Mouse (Mus musculus) hindlimb bud, embryonic 11.5 days (tissue): ENCODE results near the gene Map3k6.

Experiments
- DNase-seq: peaks from one replicate; pipeline ENCODE4 v3.0.0-alpha.2; 2012; ENCODE audit warnings: low read depth, low spot score; ENCODE audit errors: extremely low spot score

Map3k6 gene

DNA sequence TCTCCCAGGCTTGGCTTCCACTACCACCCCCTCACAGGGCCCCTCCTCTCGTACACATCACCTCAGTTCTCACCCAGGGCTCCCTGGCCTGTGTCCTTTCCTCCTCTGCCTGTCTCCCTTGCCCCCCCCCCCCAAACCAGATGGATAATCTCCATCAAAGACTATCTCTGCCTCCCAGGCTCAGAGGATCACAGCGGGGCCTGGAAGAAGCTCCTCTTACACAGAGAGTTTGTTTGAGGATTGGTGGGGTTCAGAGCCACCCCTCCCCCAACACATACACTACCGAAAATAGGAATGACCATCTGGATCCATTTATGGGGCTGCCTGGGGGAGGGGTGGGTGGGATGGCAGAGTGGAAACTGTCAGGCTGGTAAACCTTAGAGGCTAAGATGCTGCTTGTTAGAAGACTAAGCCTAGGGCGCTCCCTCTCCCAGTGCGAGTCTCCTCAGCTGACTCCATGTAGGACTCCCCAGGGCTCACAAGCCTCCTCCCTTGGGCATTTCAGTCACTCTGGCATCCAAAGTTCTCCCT, 41.4 kb downstream of the Map3k6 start:
- DNase-seq, result no peak

DNA sequence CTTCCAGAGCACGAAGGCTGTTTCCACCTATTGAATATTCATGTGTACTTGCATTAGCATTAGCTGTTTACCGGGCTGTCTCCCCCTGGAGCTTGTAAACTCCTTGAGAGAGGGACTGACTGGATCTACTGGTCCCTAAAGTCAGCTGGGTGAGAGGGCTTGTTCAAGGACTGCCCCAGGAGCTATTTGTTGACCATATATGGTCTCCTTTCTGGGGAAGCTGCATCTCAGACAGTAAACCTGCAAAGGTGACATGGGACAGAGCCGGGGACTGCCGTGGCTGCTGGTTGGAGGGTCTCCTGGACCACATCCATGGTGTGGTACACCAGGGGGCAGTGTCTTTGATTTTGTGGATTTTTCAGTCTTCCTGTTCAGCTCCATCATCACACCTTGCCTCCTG, 42.0 kb downstream of the Map3k6 start:
- DNase-seq, result no peak

DNA sequence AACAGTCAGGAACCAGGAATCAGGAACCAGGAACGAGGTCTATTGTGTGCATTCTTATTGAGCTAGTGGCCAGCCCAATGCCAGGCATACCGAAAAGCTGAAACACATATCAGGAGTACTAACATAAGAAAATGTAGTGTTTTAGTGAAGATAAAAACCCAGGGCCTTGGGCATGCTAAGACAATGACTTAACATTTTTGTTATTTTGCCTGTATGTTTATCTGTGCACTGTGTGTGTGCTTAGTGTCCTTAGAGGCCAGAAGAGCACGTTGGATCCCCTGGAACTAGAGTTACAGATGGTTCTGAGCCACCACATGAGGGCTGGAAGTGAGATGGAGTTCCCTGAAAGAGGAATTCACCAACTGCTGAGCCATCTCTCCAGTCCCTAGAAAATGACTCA, 44.7 kb downstream of the Map3k6 start:
- no peak for DNase-seq

DNA sequence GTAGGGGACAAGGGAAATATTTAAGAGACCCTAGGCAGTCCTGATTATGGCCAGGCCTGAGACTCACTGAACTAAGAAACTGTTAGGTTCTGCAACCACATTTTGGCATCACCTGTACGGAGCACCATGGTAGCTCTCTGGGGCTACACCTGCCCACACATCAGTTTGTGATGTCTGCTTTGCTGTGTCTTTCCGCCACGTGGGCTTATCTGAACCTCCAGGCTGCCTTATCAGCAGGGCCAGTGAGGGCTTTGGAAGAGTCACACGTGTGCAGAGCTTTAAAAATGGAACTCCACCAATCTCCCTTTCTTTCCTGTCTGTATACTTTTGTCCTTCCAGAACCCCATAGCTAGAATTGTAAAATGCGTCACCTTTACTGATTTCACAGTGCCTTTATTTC, 45.3 kb downstream of the Map3k6 start:
- DNase-seq, result no peak

DNA sequence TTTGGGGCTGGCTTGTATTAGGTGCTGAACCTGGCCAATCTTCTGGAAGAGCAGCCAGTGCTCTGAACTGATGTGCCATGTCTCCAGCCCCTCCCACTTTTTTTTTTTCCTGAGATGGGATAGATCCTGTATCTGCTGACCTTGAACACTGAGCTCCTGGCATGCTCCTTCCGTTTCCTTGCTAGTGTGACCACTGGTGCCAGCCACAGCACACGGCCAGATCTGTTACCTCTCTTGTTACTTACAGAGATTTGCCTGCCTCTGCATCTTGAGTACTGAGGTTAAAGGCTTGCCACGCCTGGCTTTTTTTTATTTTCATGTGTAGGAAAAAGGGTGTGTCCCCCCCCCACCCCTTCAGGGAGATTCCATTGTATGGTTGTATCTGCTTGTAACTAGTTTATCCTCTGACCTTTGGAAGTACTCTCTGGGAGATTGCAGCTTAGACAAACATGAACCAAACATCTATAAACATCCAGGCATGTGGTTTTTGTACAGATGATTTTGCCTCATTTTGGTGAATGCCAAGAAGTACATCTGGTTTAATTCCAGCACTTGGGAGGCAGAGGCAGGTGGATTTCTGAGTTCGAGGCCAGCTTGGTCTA, 46.0 kb downstream of the Map3k6 start:
- DNase-seq, result no peak

DNA sequence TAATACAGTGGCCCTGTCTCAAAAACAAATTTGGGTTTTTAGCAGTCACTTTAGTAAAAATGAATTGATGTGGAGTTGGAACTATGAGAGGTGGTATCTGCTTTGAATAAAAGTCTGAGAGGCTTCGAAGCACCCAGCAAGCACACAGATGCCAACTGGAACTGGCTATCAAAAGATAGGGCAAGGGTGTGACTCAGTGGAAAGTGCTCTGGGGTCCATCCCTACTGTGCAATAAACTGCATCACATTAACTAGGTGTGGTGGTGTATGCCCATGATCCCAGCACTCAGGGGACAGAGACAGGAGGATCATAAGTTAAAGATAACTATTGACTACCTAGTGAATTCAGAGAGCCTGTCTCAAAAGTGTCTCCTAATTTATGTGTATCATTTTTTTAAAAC, 50.6 kb downstream of the Map3k6 start:
- DNase-seq, result no peak

DNA sequence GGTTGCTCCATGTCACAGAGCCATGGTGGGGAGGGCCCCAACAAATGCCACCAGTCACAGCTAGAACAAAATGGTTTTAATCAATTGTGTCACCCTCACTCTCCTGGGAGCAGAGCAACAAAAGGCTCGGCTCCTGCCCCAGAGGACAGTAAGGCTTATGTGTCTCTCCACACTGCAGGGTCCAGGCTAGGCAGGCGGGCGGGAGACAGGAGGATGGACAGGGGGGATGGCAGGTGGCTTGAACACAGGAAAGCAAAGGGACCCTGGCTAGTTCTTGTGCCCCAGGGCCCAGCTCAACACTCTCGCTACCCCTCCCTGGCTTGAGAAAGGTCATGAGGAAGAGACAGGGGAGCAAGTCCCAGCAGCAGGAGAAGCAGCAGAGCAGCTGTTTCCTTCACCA, 51.8 kb downstream of the Map3k6 start:
- no peak for DNase-seq

DNA sequence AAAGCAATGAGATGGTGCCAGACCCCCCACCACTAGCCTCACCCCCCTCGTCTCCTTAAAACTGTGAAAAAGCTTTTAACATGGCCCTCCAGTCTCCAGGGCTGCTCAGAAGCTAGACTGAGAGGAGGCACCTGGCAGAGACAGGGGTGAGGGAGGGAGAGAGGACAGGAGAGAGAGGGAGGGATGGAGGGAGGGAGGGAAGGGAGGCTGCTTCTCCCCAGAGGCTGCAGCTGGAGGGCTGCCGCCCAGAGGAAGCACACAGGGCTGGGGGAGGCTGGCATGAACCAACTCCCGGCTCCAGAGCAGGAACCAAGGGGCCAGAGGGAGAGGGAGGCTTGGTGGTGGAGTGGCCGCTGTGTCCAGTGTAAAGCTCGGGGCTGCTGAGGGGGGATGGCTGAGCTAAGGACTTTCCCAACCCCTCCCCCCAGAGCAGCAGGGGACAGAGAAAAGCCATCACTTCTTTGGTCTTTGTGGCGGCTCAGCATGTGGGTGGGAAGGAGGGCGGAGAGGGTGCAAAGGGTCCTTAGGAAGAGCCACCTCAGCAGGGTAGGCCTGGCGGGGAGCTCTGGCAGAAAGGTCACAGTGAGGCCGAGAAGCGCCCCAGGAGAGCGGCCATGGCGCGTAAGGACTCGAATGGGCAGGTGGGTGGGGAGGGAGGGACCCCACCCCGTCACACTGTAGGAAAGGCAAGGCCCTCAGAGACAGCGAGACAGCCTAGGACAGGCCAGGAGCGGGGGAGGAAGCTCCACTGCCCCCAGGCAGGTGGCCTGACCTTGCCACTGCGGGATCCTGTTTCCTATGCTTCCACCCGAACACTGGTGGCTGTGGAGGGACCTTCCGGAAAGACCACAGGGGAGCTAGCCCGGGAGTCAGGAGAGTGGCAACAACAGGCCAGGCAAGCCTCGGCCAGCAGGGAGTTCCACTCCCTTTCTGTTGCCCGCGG, 52.6 kb downstream of the Map3k6 start:
- no peak for DNase-seq

DNA sequence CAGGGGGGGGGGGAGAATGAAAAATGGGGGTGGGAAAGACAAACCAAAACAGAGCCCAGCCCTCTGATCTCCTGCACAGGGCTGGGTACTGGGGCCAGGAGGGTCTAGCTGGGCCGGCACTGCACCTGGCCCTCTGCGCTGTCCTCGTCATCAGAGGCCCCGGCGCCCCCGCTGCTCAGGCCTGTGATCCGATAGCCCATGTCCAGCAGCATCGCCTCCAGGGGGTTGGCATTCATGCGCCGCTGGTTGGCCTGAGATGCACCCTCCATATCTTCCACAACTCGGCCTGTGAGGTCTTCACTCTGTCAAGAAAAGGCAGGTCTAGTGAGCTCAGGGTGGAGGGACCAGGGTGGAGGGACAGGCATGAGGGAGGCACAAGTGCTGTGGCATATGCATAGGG, 53.5 kb downstream of the Map3k6 start:
- DNase-seq, result no peak

DNA sequence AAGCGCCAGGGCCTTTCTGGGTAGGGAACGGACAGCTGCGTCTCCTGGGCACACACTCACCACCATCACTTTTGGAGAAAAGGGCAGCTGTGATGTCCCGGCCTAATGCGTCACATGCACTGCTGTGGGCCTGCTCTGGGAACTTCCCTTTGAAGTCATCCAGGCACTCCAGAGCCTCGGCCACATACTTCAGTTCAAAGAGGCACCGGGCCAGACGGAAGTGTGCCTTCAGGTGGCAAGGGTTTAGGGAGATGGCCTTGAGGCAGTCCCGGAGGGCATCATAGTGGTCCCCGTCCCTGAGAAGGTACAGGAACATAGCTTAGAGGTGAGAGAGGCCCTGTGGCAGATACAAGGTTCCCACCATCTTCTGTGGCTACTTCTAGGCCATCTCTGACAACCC, 56.7 kb downstream of the Map3k6 start:
- no peak for DNase-seq

DNA sequence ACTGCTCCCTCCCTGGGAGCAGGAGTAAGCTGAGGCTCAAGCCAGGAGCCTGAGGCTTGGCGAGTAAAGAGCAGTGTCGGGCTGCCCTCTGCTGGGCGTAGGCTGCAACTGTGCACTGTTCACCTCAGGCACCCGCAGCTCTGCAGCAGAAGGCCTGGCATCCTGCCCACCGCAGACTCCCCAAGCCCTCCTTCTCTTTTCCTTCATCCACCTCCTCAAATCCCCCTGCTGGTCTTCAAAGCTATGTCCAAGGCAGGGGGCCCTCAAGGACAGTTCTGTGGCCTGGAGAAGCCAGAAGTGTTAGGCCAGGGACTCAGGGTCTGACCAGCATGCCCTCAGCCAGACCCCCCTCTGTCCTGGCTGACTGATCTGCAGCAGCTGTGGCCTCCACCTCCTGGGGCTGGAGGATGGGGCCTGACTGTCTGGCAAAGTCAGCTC, 57.2 kb downstream of the Map3k6 start:
- DNase-seq, result no peak

DNA sequence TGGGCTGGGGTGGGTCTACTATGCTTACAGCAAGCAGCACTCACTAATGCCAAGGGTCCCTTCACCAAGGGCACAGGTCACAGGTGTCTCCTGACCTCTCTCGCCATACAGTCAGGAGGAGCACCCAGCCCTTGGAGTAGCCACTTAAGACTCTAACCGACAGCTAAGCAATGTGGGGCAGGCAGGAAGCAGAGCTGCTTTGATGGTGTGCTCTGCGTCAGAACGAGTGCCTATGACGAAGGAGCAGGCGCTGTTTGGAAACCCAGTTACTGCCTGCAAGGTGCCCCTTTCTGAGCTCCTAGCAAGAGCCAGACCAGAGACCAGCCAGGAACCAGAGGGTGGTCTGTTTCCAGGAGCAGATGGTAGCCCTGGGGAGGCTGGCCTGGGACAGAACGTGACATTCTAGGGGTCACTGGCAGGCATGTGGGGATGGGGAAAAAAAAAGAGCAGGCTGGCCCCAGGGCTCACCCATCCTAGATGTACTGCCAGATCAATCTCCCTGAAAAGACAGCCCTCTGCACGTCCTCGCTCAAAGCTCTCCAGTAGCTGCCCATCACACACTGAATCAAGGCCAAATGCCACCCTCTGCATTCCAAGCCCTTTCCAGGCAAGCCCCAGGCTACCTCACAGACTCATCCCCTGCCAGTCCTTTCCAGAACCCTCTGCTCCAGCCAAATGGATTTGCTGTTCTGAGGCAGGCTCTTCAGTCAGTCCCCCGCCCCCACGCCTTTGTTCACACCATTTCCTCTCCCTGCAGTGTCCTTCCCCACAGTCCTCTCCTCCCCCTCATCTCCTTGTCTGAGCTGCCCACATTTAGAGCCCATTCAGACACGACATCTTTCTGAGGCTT, 58.1 kb downstream of the Map3k6 start:
- DNase-seq, result no peak

DNA sequence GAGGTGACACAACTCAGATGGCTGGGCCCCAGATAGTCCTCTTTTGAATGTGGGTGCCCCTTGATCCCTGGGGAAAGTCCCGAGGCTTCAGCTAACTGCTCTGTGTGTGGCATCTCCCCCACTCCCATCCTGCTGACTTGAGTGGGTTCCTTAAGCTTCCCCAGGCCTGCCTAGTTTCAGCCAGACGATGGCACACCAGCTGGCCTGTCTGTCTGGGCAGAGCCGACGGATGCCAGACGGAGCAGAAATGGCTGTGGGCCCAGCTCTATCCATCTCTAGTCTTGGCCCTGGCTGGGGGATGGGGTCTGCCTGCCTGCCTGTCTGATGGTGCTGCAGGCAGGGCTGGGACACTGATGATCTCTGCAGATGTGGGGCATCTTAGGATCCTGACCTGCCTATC, 59.1 kb downstream of the Map3k6 start:
- no peak for DNase-seq

DNA sequence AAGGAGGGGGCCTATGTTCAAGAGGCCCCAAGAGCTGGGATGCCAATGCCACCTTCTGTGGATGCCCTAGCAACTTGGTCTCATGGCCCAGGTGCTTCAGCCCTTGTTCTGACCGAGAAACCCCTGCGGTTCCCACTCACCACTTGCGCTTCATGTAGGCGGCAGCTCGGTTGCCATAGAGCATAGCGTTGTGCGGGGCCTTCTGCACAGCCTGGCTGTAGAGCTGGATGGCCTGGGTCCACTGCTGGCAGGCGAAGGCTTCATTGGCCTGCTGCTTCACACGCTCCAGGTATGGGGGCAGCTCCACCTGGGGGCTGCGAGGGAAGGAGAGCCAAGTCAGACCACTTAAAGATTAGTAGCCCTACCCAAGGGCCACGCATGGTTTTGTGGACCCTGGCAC, 59.8 kb downstream of the Map3k6 start:
- DNase-seq, result no peak

DNA sequence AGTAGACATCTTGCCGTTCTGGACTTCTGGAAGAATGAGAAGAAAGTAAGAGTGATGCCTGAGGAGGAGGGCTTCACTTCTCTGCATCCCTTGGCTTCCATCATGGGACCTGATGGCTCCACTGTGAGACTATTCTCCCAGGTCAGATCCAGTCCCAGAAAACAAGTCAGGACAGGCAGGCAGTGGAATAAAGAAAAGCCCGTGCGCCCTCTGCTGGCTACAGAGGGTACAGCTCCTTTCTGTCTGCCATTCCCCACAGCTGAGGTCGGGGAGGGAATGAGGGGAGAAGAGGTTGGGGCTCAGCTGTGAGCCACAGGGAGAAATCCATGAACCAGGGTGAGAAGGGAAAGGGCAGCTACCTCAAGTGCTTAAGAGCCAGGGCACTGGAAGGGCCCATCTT, 61.2 kb downstream of the Map3k6 start:
- DNase-seq, result no peak
